Mouse (Mus musculus): Measurements from ENCODE around the gene Ptpra. TPM values are rescaled to one million over a fixed set of nuclear protein-coding genes. Genes with fewer than 3 reads are reported as not detected.
"Not testable (repeated sequence)": the region's sequence is repeated elsewhere in the genome, so short reads cannot be mapped to it uniquely, and the experiment has no call there.

Gene Ptpra
- polyA plus RNA-seq, 1 experiment from 2014 or later = 164 TPM

DNA sequence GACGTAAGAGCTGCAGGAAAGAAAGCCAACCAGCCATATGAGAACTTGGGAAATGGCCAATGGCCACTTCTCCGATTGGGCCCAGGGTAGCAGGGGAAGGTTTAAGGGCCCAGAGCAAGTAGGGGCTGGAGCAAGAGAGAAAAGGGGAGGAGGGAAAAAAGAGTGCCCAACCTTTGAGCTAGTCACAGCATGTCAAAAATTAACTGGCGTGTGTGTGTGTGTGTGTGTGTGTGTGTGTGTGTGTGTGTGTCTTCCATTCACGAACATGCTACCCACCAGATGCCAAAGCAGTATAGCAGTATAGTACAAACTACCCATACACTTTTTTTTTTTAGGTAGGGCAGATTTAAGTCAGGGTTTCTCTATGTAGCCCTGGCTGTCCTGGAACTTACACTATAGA is 118.8 kb downstream of the Ptpra start:
- Histone ChIP-seq H3K9me3 (ENCODE audit: control insufficient read depth, low read length) (no peaks in the 10 kb centered on the region), H3K27ac (ENCODE audit: low read depth, low read length) (no peak overlapping the region), H3K4me1 (ENCODE audit: control insufficient read depth, insufficient read depth, low read length) (peaks cover 9% of the 10 kb centered on the region), H3K9ac (replicated peaks; ENCODE audit: low read depth, low read length) (no peak overlapping the region), H3K27me3 (ENCODE audit: control insufficient read depth, insufficient read depth, low read length) (no peaks in the 10 kb centered on the region), H3K4me3 (ENCODE audit: low read depth, low read length) (no peak overlapping the region), H3K4me2 (ENCODE audit: low read depth, low read length) (no peak overlapping the region), H3K36me3 (ENCODE audit: control insufficient read depth, insufficient read depth, low read length) (peaks cover 12% of the 10 kb centered on the region)
- no peak for ATAC-seq (ENCODE audit: low read depth)
- 74% methylated on average over 4 of the region's 4 CpGs for WGBS

DNA sequence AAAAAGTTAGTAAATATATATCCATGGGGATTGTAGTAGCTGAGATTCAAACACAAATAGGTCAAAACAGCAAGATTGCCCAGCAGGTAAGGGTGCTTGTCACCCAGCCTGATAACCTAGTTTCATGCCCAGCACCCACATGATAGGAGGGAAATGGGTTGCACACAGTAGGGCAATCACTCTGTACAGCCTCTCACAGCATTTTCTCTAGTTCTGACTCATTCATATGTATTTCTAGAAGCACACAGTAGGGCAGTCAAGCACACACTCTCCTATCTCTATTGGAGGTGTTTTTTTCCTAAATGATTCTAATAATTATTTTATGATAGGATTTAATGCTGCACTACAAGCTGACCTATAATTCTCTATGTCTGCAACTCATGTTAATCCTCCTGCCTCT is 119.8 kb downstream of the Ptpra start:
- Histone ChIP-seq H3K9me3 (ENCODE audit: control insufficient read depth, low read length) (no peaks in the 10 kb centered on the region), H3K4me1 (ENCODE audit: control insufficient read depth, insufficient read depth, low read length) (peaks cover 2% of the 10 kb centered on the region; the same call in 1 of the 2 replicates), H3K36me3 (ENCODE audit: control insufficient read depth, insufficient read depth, low read length) (peaks cover 12% of the 10 kb centered on the region), H3K27ac (ENCODE audit: low read depth, low read length) (no peak overlapping the region), H3K4me3 (ENCODE audit: low read depth, low read length) (no peak overlapping the region), H3K9ac (replicated peaks; ENCODE audit: low read depth, low read length) (no peak overlapping the region), H3K27me3 (ENCODE audit: control insufficient read depth, insufficient read depth, low read length) (no peaks in the 10 kb centered on the region), H3K4me2 (ENCODE audit: low read depth, low read length) (no peak overlapping the region)
- no peak for ATAC-seq (ENCODE audit: low read depth)

DNA sequence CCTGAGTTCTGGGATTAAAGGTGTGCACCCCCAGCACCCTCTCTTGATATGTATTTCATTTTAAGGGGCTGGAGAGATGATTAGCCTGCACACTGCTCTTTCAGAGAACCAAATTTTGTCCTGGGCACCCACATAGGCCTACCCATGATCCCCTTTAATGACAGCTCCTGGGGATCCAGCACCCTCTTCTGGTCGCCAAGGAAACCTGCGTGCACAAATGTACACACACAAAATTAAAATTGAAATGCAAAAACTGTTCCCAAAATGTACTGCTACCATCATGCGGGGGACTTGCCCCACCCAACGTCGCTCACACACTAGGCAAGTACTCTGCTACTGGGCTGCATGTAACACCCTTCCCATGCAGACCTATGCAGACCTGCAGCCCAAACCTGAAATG is 124.9 kb downstream of the Ptpra start:
- H3K36me3 ChIP-seq (ENCODE audit: control insufficient read depth, insufficient read depth, low read length) = no peaks in the 10 kb centered on the region
- H3K4me3 ChIP-seq (ENCODE audit: low read depth, low read length) = no peak overlapping the region
- no peak overlapping the region for H3K9ac ChIP-seq (replicated peaks; ENCODE audit: low read depth, low read length)
- H3K27ac ChIP-seq (ENCODE audit: low read depth, low read length) = no peak overlapping the region
- H3K4me2 ChIP-seq (ENCODE audit: low read depth, low read length) = no peak overlapping the region
- peaks cover 37% of the 10 kb centered on the region for H3K27me3 ChIP-seq (ENCODE audit: control insufficient read depth, insufficient read depth, low read length)
- H3K9me3 ChIP-seq (ENCODE audit: control insufficient read depth, low read length) = no peaks in the 10 kb centered on the region
- ATAC-seq (ENCODE audit: low read depth) = no peak
- H3K4me1 ChIP-seq (ENCODE audit: control insufficient read depth, insufficient read depth, low read length) = 0 out of 2 replicates have a peak, but pooled peaks cover 3% of the 10 kb centered on the region
- 83% methylated on average over 5 of the region's 5 CpGs for WGBS

DNA sequence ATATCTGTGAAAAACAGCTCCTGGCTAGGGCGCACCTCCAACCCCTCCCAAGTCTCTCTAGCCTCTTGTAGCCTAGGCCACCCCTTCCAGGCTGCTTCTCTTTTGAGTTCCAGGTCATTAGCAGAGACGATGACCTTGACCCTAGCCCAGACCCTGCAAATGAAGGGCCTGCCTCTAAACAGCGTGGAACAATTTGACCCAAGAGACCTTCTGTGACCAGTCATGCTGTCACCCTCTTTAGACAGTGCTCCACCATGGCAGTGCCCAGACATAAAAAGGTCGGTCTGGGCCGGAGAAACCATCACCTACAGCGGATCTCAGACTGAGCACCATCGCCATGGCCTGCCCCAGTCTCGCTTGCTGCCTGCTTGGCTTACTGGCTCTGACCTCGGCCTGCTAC is 125.8 kb downstream of the Ptpra start, which contains the start of gene Oxt:
Oxt (plus strand) TSS at position 301 of the 400 bp plus-strand sequence.
- 44% methylated on average over 9 of the region's 9 CpGs for WGBS
- H3K4me3 ChIP-seq (ENCODE audit: low read depth, low read length) = peak within 1 kb of the TSS; percentile 19
- H3K9ac ChIP-seq (replicated peaks; ENCODE audit: low read depth, low read length) = 0 out of 2 replicates have a peak within 1 kb of the TSS, but pooled peaks have one; percentile 7
- H3K36me3 ChIP-seq (ENCODE audit: control insufficient read depth, insufficient read depth, low read length) = no peaks in the 10 kb centered on the region
- ATAC-seq (ENCODE audit: low read depth) = no peak
- H3K4me2 ChIP-seq (ENCODE audit: low read depth, low read length) = peak within 1 kb of the TSS; percentile 40
- H3K9me3 ChIP-seq (ENCODE audit: control insufficient read depth, low read length) = no peaks in the 10 kb centered on the region
- H3K4me1 ChIP-seq (ENCODE audit: control insufficient read depth, insufficient read depth, low read length) = 0 out of 2 replicates have a peak, but pooled peaks cover 3% of the 10 kb centered on the region
- peaks cover 42% of the 10 kb centered on the region for H3K27me3 ChIP-seq (ENCODE audit: control insufficient read depth, insufficient read depth, low read length)
- no peak within 1 kb of the TSS for H3K27ac ChIP-seq (ENCODE audit: low read depth, low read length)

DNA sequence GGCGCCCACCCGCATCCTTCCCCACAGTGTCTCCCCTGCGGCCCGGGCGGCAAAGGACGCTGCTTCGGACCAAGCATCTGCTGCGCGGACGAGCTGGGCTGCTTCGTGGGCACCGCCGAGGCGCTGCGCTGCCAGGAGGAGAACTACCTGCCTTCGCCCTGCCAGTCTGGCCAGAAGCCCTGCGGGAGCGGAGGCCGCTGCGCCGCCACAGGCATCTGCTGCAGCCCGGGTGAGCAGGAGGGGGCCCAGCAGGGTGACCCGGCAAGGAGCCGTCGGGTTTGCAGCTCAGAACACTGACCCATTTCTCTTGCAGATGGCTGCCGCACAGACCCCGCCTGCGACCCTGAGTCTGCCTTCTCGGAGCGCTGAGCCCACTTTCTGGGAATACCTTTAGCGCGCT is 126.5 kb downstream of the Ptpra start:
- WGBS = 2% methylated on average over 29 of the region's 32 CpGs

DNA sequence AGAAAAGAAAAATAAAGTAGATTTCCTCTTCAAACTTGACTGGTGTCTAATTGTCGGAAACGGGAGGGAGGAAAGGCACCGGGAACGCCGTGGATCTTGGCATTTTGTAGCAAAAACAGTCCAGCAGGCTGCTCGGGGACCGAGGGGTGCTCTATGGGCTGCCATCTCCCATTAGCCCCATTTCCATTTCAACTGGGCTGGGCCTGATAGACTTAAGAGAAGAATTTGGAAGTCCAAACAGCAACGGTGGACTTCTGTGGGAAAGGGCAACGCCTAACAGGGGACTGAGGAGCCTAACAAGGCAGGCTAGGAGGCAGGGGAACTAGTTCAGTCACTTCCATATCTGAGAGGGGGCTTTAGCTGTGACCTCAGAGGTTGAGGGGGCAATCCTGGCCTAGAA is 126.9 kb downstream of the Ptpra start:
- ATAC-seq (ENCODE audit: low read depth) = no peak

More for the DNA sequence above, 126.5 kb downstream of the Ptpra start:
- Histone ChIP-seq H3K27me3 (ENCODE audit: control insufficient read depth, insufficient read depth, low read length) (peaks cover 42% of the 10 kb centered on the region), H3K9ac (replicated peaks; ENCODE audit: low read depth, low read length) (0 out of 2 replicates have a peak overlapping the region, but pooled peaks have one; percentile 7), H3K4me3 (ENCODE audit: low read depth, low read length) (peak overlapping the region; percentile 19), H3K4me2 (ENCODE audit: low read depth, low read length) (peak overlapping the region; percentile 40)
- not testable (repeated sequence) for H3K27ac ChIP-seq (ENCODE audit: low read depth, low read length); H3K36me3 ChIP-seq (ENCODE audit: control insufficient read depth, insufficient read depth, low read length); H3K4me1 ChIP-seq (ENCODE audit: control insufficient read depth, insufficient read depth, low read length); H3K9me3 ChIP-seq (ENCODE audit: control insufficient read depth, low read length); ATAC-seq (ENCODE audit: low read depth)

DNA sequence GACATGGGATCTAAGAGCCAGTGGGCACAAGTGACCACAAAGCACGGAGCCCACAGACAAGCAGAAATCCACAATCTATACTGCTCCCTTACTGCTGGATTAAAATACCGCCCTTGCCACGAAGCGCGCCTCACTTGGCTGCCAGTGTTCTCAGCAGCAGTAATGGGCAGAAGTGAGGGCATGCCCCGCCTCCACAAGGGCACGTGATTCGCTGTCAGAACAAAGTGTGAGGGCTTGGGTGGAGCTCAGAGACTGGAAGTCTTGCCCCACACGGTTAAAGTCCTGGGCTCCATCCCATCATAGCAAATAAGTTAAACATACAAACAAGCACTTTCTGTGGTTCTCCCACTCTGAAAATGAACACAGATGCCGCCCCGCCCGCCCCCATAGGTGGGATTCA is 127.6 kb downstream of the Ptpra start:
- no peaks in the 10 kb centered on the region for H3K36me3 ChIP-seq (ENCODE audit: control insufficient read depth, insufficient read depth, low read length)
- H3K9me3 ChIP-seq (ENCODE audit: control insufficient read depth, low read length) = no peaks in the 10 kb centered on the region
- 0 out of 2 replicates have a peak, but pooled peaks cover 3% of the 10 kb centered on the region for H3K4me1 ChIP-seq (ENCODE audit: control insufficient read depth, insufficient read depth, low read length)
- no peak overlapping the region for H3K4me2 ChIP-seq (ENCODE audit: low read depth, low read length)
- 5% methylated on average over 12 of the region's 12 CpGs for WGBS
- no peak overlapping the region for H3K4me3 ChIP-seq (ENCODE audit: low read depth, low read length)
- ATAC-seq (ENCODE audit: low read depth) = no peak
- no peak overlapping the region for H3K9ac ChIP-seq (replicated peaks; ENCODE audit: low read depth, low read length)
- peaks cover 47% of the 10 kb centered on the region for H3K27me3 ChIP-seq (ENCODE audit: control insufficient read depth, insufficient read depth, low read length)
- H3K27ac ChIP-seq (ENCODE audit: low read depth, low read length) = no peak overlapping the region

More for the DNA sequence above, 126.9 kb downstream of the Ptpra start:
- H3K4me2 ChIP-seq (ENCODE audit: low read depth, low read length) = no peak overlapping the region; the same call in 1 of the 2 replicates
- 1% methylated on average over 9 of the region's 9 CpGs for WGBS
- H3K27me3 ChIP-seq (ENCODE audit: control insufficient read depth, insufficient read depth, low read length) = peaks cover 42% of the 10 kb centered on the region
- 0 out of 2 replicates have a peak, but pooled peaks cover 3% of the 10 kb centered on the region for H3K4me1 ChIP-seq (ENCODE audit: control insufficient read depth, insufficient read depth, low read length)
- no peak overlapping the region for H3K27ac ChIP-seq (ENCODE audit: low read depth, low read length)
- no peaks in the 10 kb centered on the region for H3K9me3 ChIP-seq (ENCODE audit: control insufficient read depth, low read length)
- no peak overlapping the region for H3K9ac ChIP-seq (replicated peaks; ENCODE audit: low read depth, low read length)
- H3K36me3 ChIP-seq (ENCODE audit: control insufficient read depth, insufficient read depth, low read length) = no peaks in the 10 kb centered on the region
- peak overlapping the region; percentile 19 for H3K4me3 ChIP-seq (ENCODE audit: low read depth, low read length)

DNA sequence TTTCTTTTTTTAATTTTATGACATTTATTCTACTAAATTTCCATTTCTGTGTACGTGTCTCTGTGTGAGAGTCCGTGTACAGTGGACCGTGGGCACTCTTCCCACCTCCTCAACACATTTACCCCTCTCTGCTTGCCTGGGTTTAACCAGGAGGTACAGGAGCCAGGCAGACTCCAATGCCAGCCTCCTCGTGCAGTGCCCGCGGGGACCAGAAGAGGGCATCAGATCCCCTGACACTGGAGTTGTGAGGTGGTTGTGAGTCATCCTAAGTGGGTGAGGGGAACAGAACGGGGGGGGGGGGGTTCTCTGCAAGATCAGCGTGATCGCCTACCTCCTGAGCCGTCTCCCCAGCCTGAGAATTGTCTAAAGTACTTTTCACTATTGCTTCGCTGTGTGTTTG is 128.1 kb downstream of the Ptpra start:
- H3K27ac ChIP-seq (ENCODE audit: low read depth, low read length) = no peak overlapping the region
- no peak overlapping the region for H3K4me3 ChIP-seq (ENCODE audit: low read depth, low read length)
- WGBS = 11% methylated on average over 11 of the region's 11 CpGs
- no peak overlapping the region for H3K9ac ChIP-seq (replicated peaks; ENCODE audit: low read depth, low read length)
- no peak overlapping the region for H3K4me2 ChIP-seq (ENCODE audit: low read depth, low read length)
- peaks cover 49% of the 10 kb centered on the region for H3K27me3 ChIP-seq (ENCODE audit: control insufficient read depth, insufficient read depth, low read length)
- no peaks in the 10 kb centered on the region for H3K36me3 ChIP-seq (ENCODE audit: control insufficient read depth, insufficient read depth, low read length)
- H3K4me1 ChIP-seq (ENCODE audit: control insufficient read depth, insufficient read depth, low read length) = 0 out of 2 replicates have a peak, but pooled peaks cover 3% of the 10 kb centered on the region
- ATAC-seq (ENCODE audit: low read depth) = no peak
- no peaks in the 10 kb centered on the region for H3K9me3 ChIP-seq (ENCODE audit: control insufficient read depth, low read length)

DNA sequence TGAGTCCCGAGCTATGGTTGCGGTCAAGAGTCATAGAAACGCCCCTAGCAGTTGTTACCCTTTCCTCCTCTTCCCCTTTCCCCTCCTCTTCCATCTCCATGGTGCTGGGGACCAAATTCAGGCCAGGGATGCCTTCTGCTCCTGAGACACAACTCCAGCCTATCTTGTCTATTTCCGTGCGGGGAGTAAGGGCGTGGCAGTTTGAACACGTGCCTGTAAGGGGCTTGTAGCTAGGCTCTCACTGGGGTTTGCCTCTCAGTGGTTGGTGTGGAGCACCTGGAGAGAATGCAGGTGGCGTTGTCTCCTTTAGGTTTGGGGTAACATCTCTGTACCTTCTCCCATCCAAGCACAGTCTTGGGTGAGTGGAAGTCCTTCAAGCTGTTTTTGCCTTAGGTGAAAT is 129.7 kb downstream of the Ptpra start:
- Histone ChIP-seq H3K4me2 (ENCODE audit: low read depth, low read length) (no peak overlapping the region), H3K4me1 (ENCODE audit: control insufficient read depth, insufficient read depth, low read length) (0 out of 2 replicates have a peak, but pooled peaks cover 3% of the 10 kb centered on the region), H3K9me3 (ENCODE audit: control insufficient read depth, low read length) (no peaks in the 10 kb centered on the region), H3K4me3 (ENCODE audit: low read depth, low read length) (no peak overlapping the region), H3K9ac (replicated peaks; ENCODE audit: low read depth, low read length) (no peak overlapping the region), H3K27me3 (ENCODE audit: control insufficient read depth, insufficient read depth, low read length) (peaks cover 49% of the 10 kb centered on the region), H3K27ac (ENCODE audit: low read depth, low read length) (no peak overlapping the region), H3K36me3 (ENCODE audit: control insufficient read depth, insufficient read depth, low read length) (no peaks in the 10 kb centered on the region)
- 6% methylated on average over 8 of the region's 8 CpGs for WGBS
- no peak for ATAC-seq (ENCODE audit: low read depth)
